Mouse (Mus musculus) adrenal gland, postnatal 4 days (tissue): Measurements from ENCODE around the gene Scn8a. TPM values are rescaled to one million over a fixed set of nuclear protein-coding genes. Genes with fewer than 3 reads are reported as not detected.

Source experiments
- DNase-seq, 2 experiments: peaks; one replicate each; pipeline ENCODE4 v3.0.0; 2021 to 2022; ENCODE audit warnings: low spot score in 2 of 2, mixed read lengths in 2 of 2
- total RNA-seq, 2 experiments: library from RNA; stranded (reverse); gene quantifications; 2 replicates each; pipeline ENCODE4 v1.2.3; 2021

Scn8a gene
- total RNA-seq, 2 experiments from 2014 or later, result 10.9 to 13.6 TPM

GRCm38 (mm10) chr15:101068671-101069070, 199.0 kb downstream of the Scn8a start:
- DNase-seq, result no peak

- DNase-seq, result no peak
Observed at GRCm38 (mm10) chr15:101069641-101070190, 200.1 kb downstream of the Scn8a start.

GRCm38 (mm10) chr15:101070762-101071161, 201.1 kb downstream of the Scn8a start:
- no peak for DNase-seq

GRCm38 (mm10) chr15:101072736-101073135, 203.1 kb downstream of the Scn8a start:
- no peak for DNase-seq

DNA sequence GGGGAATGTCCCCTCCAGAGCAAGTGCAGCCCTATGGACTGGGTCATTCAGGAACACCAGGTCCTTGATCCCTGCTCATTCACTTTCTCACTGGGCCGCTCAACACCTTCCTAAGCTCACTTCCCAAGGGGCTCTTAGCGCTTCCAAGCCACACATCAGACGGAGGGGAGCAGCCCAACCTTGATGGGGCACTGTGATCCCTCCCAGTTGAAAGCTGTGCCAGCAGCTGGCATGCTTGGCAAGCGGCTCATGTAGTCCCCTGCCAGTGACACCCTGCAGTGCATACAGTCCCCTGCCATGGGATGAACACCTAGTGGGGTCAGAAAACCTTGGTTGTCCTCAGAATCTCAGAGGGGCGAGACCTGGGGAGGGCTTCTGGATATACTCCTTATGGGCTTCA, 204.4 kb downstream of the Scn8a start:
- DNase-seq, result no peak

DNA sequence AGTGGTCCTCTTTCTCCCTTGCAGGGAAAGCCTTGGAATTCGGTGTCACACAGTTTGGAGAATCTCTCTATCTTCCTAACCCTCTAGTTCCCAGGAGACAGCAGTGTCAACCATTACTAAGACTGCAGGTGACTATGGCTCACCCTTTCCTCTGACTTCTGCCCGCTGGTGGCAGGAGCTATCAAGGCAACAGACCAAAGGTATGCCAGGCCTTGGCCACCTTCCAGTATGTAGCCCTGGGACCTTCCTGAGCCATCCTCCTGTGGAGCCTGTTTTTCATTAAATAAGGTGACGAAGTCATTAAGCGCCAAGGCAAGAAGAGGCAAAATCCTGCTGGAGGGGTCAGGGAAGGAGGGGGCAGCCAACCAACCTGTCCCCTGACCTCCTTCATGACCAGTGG, 205.5 kb downstream of the Scn8a start:
- no peak for DNase-seq

GRCm38 (mm10) chr15:101075656-101076055, 206.0 kb downstream of the Scn8a start:
- no peak for DNase-seq

- no peak for DNase-seq
Observed at GRCm38 (mm10) chr15:101076071-101077000, 206.7 kb downstream of the Scn8a start.

GRCm38 (mm10) chr15:101077001-101077812, 207.5 kb downstream of the Scn8a start:
- no peak for DNase-seq

GRCm38 (mm10) chr15:101077813-101078730, 208.4 kb downstream of the Scn8a start, which contains the start of gene Fignl2:
Gene Fignl2 (minus strand): TSS chr15:101078567.
- peak in 1 of 2 experiments; percentile 28 for DNase-seq

DNA sequence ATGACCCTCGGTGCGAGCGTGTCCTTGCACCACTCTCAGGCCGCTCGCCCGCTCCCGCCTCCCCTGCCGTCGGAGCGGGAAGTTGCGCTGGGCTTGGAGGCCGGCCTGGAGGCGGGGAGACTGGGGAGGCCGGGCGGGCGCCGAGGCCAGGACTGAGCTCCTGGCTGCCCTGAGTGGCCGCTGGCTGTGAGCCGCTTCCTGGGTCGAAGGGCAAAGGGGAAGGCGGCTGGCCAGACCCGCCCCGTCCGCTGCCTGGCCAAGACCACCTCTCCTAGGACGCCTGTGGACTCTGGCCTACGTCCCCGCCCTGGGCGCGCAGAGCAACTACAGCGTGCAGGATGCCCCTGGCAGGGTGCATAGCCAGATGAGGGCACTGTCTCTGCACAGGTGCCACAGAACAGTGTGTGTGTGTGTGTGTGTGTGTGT, 209.1 kb downstream of the Scn8a start:
- peak; percentile 77 to 82 for DNase-seq

DNA sequence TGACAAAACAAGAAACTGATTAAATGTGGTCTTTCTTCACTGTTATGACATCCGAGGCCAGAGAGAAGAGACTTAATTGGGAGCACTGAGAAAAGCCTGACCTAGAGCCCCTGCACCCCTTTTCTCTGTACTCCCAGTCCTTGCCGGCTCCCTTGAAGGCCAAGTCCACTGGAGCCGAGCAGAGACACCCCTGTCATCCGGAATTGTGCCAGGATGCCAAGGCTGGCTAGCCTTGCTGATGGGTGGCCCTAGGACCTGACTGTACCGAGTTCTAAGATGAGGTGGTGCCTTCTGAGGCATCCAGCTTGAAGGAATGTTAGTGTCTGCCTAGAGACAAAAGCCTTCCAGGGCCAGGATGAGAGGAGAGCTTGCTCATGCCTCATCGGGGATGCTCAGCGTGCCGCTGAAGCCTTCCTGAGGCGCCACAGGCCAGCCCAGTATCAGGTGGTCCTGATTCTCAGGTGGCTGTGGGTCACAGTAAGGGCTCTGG, 210.4 kb downstream of the Scn8a start:
- no peak for DNase-seq

- no peak for DNase-seq
Observed at GRCm38 (mm10) chr15:101081035-101081548, 211.4 kb downstream of the Scn8a start.

DNA sequence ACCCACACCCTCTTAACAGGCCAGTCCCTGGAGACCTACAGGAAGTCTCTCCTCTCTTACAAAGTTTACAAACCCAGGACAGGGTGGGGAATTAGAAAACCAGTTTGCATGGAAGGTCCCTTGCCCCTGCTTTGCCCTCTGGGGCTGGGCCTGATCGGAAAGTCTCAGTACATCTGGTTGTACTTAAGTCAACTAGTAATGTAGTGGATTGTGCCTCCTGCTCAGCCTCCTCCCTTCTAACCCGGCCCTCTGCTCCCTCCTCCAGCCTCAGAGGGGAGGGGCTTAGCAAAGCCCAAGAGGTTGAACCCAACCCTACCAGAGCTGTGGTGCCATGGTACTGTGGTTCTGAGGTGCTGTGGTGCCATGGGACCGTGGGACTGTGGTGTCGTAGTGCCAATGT, 212.6 kb downstream of the Scn8a start:
- DNase-seq, result no peak

- no peak for DNase-seq
Observed at GRCm38 (mm10) chr15:101084499-101084898, 214.8 kb downstream of the Scn8a start.

DNA sequence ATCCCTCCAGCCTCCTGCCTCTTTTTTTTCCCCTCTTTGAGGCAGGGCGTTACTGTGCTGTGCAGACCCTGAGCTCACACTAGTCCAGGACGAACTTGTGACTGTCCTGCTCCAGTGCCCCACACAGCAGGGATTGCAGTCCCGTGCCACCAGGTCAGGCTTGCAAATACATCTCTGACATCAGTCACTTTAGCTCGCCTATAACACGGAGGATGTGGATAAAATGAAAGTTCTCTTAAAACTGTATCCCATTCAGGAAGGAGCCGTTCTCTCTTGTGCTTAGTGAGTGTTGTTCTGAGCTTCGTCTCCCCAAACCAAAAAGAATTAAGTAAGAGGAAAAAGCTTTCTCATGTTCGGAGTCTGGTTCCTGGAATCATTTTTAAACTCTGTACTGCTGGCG, 216.8 kb downstream of the Scn8a start:
- no peak for DNase-seq

- peak in 1 of 2 experiments; percentile 63 for DNase-seq
Observed at GRCm38 (mm10) chr15:101086956-101087355, 217.3 kb downstream of the Scn8a start.

- DNase-seq, result no peak
Observed at GRCm38 (mm10) chr15:101088291-101088690, 218.6 kb downstream of the Scn8a start.

- DNase-seq, result no peak
Observed at GRCm38 (mm10) chr15:101091551-101091950, 221.9 kb downstream of the Scn8a start.
